Mouse (Mus musculus) embryonic facial prominence, embryonic 15.5 days (tissue): ENCODE data around the gene Klhl18. TPM values are rescaled to one million over a fixed set of nuclear protein-coding genes. Genes with fewer than 3 reads are reported as not detected.

Experiments used
- ATAC-seq: fragments of 200-750 bp; cut with Nextera tagmentation; 2 replicates; pipeline ENCODE4 v1.8.0; 2017; ENCODE audit warnings: low read depth, moderate TSS enrichment; ENCODE audit not compliant: insufficient number of reproducible peaks, low FRiP score, low TSS enrichment
- H3K27ac ChIP-seq: fragments of 300-500 bp; sonication (generic); replicated peaks from 2 replicates; pipeline ENCODE4 v1.5.1; 2015; ENCODE audit warnings: mild to moderate bottlenecking, inconsistent platforms
- H3K27me3 ChIP-seq: fragments of 300-500 bp; sonication (generic); 2 replicates; pipeline ENCODE4 v1.6.1; 2015; ENCODE audit warnings: inconsistent platforms
- H3K36me3 ChIP-seq: fragments of 300-500 bp; sonication (generic); 2 replicates; pipeline ENCODE4 v1.6.1; 2015; ENCODE audit warnings: mild to moderate bottlenecking, inconsistent platforms
- H3K4me1 ChIP-seq: fragments of 300-500 bp; sonication (generic); 2 replicates; pipeline ENCODE4 v1.6.1; 2015; ENCODE audit warnings: inconsistent platforms
- H3K4me2 ChIP-seq: fragments of 300-500 bp; sonication (generic); replicated peaks from 2 replicates; pipeline ENCODE4 v1.6.1; 2015; ENCODE audit warnings: mild to moderate bottlenecking, inconsistent platforms
- H3K4me3 ChIP-seq: fragments of 300-500 bp; sonication (generic); replicated peaks from 2 replicates; pipeline ENCODE4 v1.5.1; 2015; ENCODE audit warnings: mild to moderate bottlenecking, inconsistent platforms
- H3K9ac ChIP-seq: fragments of 300-500 bp; sonication (generic); 2 replicates; pipeline ENCODE4 v1.6.1; 2015; ENCODE audit warnings: inconsistent platforms
- H3K9me3 ChIP-seq: fragments of 300-500 bp; sonication (generic); replicated peaks from 2 replicates; pipeline ENCODE4 v1.6.1; 2016; ENCODE audit warnings: inconsistent platforms
- WGBS: fragments of 180-500 bp; shearing (Covaris S2); methylation state at CpG from one replicate; pipeline ENCODE4 v1.1.7; 2015; 5-methylcytosine and 5-hydroxymethylcytosine counted together
- polyA plus RNA-seq: library from polyadenylated mRNA; unstranded; fragments of >200 nt; fragmentation: Nextera tagmentation; extraction: Ambion mirVana; gene quantifications from 2 replicates; pipeline ENCODE4 v1.2.1, GENCODE M21; 2015

Gene Klhl18
- polyA plus RNA-seq, result 11.1 and 12.8 TPM in 2 replicates

- peaks cover 8% of the 10 kb centered on the region for H3K27me3 ChIP-seq
- H3K9me3 ChIP-seq, result no peaks in the 10 kb centered on the region
- H3K27ac ChIP-seq, result peak within 1 kb of the TSS; percentile 93
- H3K4me2 ChIP-seq, result peak within 1 kb of the TSS; percentile 81
- H3K36me3 ChIP-seq, result peaks cover 8% of the 10 kb centered on the region; the same call in 1 of the 2 replicates
- peak within 1 kb of the TSS; percentile 53 for H3K9ac ChIP-seq
- peaks cover 13% of the 10 kb centered on the region for H3K4me1 ChIP-seq
- under 1% methylated on average over 53 of the region's 53 CpGs for WGBS
- peak within 1 kb of the TSS; percentile 67 for H3K4me3 ChIP-seq
- peak; percentile 99 for ATAC-seq
These were observed at the start of gene Klhl18, which contains the start of gene Kif9 for GRCm38 (mm10) chr9:110476124-110477091. TSS of gene Klhl18 (minus strand) at chr9:110476694. TSS of gene Kif9 (plus strand) at chr9:110476958.

DNA sequence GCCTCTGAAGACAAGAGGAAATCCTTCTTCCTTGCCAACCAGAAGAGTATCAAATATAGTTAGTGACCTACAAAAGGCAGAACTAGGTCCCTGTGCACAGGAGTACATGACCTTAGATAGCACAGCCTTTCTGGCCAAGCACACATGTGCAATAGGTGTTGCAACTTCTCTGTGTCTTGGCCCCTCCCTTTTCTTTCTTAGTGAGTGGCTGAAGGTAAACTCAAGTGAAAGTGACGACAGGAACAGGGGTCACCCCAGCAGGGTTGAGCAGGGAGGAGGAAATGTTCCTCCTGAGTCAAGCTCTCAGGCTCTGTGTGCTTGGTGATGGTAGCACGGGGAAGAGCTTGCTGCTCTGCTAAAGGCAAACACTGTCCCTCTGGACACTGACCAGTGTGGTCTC, 49.2 kb upstream of the Klhl18 start:
- WGBS, result 51% methylated on average over 2 of the region's 2 CpGs
- Histone ChIP-seq H3K27me3 (no peaks in the 10 kb centered on the region), H3K27ac (no peak overlapping the region), H3K4me1 (no peaks in the 10 kb centered on the region), H3K9me3 (no peaks in the 10 kb centered on the region), H3K4me2 (no peak overlapping the region), H3K4me3 (no peak overlapping the region), H3K9ac (no peak overlapping the region), H3K36me3 (no peaks in the 10 kb centered on the region)
- ATAC-seq, result no peak

DNA sequence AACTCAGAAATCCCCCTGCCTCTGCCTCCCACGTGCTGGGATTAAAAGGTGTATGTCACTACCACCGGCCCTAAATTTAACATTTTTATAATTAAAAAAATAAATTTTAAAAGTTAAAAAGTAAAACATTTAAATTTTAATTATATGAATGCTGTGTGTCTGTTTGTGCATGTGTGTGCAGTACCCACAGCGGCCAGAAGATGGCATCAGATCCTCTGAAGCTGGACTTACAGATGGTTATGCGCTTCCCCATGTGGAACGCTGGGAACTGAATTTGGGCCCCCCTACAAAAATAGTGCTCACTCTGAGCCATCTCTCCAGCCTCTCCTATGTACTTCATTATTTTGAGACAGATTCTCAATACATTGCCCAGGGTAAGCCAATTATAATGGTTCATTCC, 14.4 kb upstream of the Klhl18 start:
- 0 out of 2 replicates have a peak, but pooled peaks cover 5% of the 10 kb centered on the region for H3K9me3 ChIP-seq
- ATAC-seq, result no peak
- H3K4me1 ChIP-seq, result no peaks in the 10 kb centered on the region
- H3K4me3 ChIP-seq, result no peak overlapping the region
- no peaks in the 10 kb centered on the region for H3K36me3 ChIP-seq
- H3K27me3 ChIP-seq, result no peaks in the 10 kb centered on the region
- H3K4me2 ChIP-seq, result no peak overlapping the region
- WGBS, result 60% methylated on average over 5 of the region's 5 CpGs
- H3K9ac ChIP-seq, result no peak overlapping the region
- no peak overlapping the region for H3K27ac ChIP-seq

DNA sequence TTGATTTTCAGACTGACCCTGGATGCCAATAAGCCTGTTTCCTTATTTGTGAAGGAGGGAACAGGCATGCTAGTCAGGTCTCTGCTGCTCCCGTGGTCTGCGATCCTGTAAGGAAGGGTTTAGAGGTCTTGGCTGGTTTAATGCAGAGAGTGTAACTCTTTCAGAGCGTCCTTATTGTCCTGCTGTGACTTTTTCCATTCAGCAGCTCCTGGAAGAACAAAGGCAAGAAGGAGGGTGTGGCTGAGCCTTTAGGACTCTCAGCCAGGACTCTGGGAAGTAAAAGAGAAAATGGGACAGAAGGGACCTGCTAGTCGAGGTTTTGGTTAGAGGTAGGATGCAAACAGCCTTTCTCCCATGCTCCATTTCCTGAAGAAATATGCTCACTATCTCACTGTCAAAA, 12.3 kb upstream of the Klhl18 start:
- no peak overlapping the region for H3K4me3 ChIP-seq
- no peak for ATAC-seq
- H3K36me3 ChIP-seq, result no peaks in the 10 kb centered on the region
- H3K27me3 ChIP-seq, result no peaks in the 10 kb centered on the region
- H3K27ac ChIP-seq, result no peak overlapping the region
- H3K4me2 ChIP-seq, result no peak overlapping the region
- H3K4me1 ChIP-seq, result no peaks in the 10 kb centered on the region
- 45% methylated on average over 4 of the region's 4 CpGs for WGBS
- no peak overlapping the region for H3K9ac ChIP-seq
- 0 out of 2 replicates have a peak, but pooled peaks cover 5% of the 10 kb centered on the region for H3K9me3 ChIP-seq

DNA sequence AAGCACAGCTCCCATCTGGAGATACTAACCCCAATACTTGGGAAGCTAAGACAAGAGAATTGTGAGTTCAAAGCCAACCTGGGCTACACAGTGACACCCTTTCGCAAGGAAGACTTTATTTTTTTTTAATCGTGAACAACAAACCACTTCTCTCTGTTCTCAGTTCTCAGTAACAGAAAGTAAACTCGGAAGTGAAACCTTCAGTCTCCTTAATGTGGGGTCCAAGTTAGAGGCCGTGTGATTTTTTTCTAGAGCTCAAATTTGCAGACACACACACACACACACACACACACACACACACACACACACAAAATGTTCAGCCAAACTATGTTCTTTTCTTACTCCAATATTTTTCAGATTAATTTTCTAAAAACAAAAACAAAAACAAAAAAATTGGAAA, 2.1 kb upstream of the Klhl18 start:
- Histone ChIP-seq H3K4me3 (no peak overlapping the region), H3K4me1 (peaks cover 13% of the 10 kb centered on the region), H3K9ac (no peak overlapping the region), H3K4me2 (no peak overlapping the region), H3K27ac (no peak overlapping the region), H3K36me3 (no peaks in the 10 kb centered on the region), H3K27me3 (peaks cover 11% of the 10 kb centered on the region), H3K9me3 (no peaks in the 10 kb centered on the region)
- 61% methylated on average over 4 of the region's 4 CpGs for WGBS
- no peak for ATAC-seq

GRCm38 (mm10) chr9:110477951-110478350, 1.5 kb upstream of the Klhl18 start:
- Histone ChIP-seq H3K27ac (no peak overlapping the region), H3K9me3 (no peaks in the 10 kb centered on the region), H3K9ac (no peak overlapping the region), H3K4me2 (no peak overlapping the region), H3K36me3 (no peaks in the 10 kb centered on the region), H3K27me3 (peaks cover 8% of the 10 kb centered on the region), H3K4me1 (peaks cover 13% of the 10 kb centered on the region), H3K4me3 (0 out of 2 replicates have a peak overlapping the region, but pooled peaks have one; percentile 67)
- ATAC-seq, result no peak
- WGBS, result 55% methylated on average over 11 of the region's 11 CpGs

DNA sequence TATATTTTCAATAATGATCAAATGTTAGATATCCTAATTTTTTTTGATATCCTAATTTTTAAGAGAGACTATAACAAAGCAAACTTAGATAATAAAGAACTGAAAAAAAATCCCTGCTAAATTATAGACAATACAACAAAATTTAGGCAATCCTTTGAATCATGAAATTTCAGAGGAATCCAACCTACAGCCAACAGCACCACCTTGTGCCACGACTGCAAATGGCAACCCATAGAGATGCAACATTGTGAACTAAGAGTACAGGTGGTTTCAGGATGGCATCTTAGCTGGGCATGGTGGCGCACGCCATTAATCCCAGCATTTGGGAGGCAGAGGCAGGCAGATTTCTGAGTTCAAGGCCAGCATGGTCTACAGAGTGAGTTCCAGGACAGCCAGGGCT, 10.3 kb downstream of the Klhl18 start:
- no peak overlapping the region for H3K27ac ChIP-seq
- H3K4me2 ChIP-seq, result no peak overlapping the region
- H3K9ac ChIP-seq, result no peak overlapping the region
- no peaks in the 10 kb centered on the region for H3K27me3 ChIP-seq
- H3K9me3 ChIP-seq, result no peaks in the 10 kb centered on the region
- H3K36me3 ChIP-seq, result peaks cover 9% of the 10 kb centered on the region; the same call in 1 of the 2 replicates
- H3K4me1 ChIP-seq, result no peaks in the 10 kb centered on the region
- 86% methylated on average over 3 of the region's 3 CpGs for WGBS
- ATAC-seq, result no peak
- H3K4me3 ChIP-seq, result no peak overlapping the region

DNA sequence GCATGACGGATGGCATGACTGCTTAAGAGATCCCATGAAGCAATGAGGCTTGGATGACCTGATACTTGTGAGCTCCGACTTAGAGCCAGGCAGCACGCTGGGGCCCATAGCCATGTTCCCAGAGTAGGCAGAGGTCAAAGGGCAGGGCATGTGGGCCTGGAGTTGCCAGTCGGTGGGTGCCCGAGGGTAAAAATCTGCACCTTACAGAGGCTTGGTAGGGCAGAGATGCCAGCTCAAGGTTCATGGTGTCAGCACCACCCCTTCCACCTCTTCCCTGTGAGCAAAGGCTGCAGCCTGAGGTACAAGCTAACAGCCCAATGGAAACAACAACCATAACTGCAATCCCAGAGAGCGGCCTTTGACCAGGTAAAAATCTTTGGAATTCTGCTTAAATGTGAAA, 11.2 kb downstream of the Klhl18 start:
- H3K4me1 ChIP-seq, result no peaks in the 10 kb centered on the region

DNA sequence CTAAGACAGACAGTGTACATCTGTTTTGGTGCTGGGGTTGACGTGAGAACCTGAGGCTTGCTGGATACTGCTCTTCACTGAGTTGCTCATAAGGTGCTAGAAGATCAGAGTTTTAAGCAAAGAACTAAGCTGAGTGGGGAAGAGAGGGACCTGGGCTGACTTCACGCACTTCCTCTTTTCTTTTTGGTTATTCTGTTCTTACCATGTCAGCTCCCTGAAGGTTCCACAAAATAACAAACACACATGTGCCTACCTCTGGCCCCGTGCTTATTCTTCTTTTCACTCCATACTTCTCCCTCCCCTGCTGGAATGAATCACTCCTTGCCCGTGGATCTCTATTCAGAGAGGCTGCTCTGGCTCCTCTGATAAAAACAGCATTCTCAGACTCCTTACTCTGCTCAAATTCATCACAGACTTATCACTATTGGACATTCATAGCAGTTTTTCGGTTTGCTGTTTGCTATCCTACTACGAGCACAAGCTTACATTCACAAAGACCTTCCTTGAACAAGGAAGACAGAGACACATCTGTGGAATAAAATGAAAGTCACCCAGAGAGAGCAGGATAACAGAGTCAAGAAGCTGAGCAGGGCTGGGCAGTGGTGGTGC, 12.4 kb downstream of the Klhl18 start:
- 91% methylated on average over 6 of the region's 6 CpGs for WGBS
- Histone ChIP-seq H3K4me1 (no peaks in the 10 kb centered on the region), H3K9me3 (no peaks in the 10 kb centered on the region), H3K27me3 (no peaks in the 10 kb centered on the region), H3K27ac (no peak overlapping the region), H3K4me2 (no peak overlapping the region), H3K4me3 (no peak overlapping the region), H3K36me3 (peaks cover 9% of the 10 kb centered on the region; the same call in 1 of the 2 replicates), H3K9ac (no peak overlapping the region)
- ATAC-seq, result no peak

More for the DNA sequence above, 11.2 kb downstream of the Klhl18 start:
- peaks cover 9% of the 10 kb centered on the region; the same call in 1 of the 2 replicates for H3K36me3 ChIP-seq
- ATAC-seq, result no peak
- H3K9me3 ChIP-seq, result no peaks in the 10 kb centered on the region
- no peak overlapping the region for H3K9ac ChIP-seq
- no peak overlapping the region for H3K27ac ChIP-seq
- H3K4me2 ChIP-seq, result no peak overlapping the region
- 90% methylated on average over 6 of the region's 6 CpGs for WGBS
- no peaks in the 10 kb centered on the region for H3K27me3 ChIP-seq
- H3K4me3 ChIP-seq, result no peak overlapping the region

GRCm38 (mm10) chr9:110462321-110462720, 14.2 kb downstream of the Klhl18 start:
- Histone ChIP-seq H3K4me1 (no peaks in the 10 kb centered on the region), H3K9me3 (no peaks in the 10 kb centered on the region), H3K9ac (no peak overlapping the region), H3K4me2 (no peak overlapping the region), H3K36me3 (peaks cover 3% of the 10 kb centered on the region; the same call in 1 of the 2 replicates), H3K4me3 (no peak overlapping the region), H3K27ac (no peak overlapping the region), H3K27me3 (no peaks in the 10 kb centered on the region)
- no peak for ATAC-seq
- 78% methylated on average over 7 of the region's 7 CpGs for WGBS
